10 mouse cellular contexts compared by ENCODE assay signal in the genomic region with DNA sequence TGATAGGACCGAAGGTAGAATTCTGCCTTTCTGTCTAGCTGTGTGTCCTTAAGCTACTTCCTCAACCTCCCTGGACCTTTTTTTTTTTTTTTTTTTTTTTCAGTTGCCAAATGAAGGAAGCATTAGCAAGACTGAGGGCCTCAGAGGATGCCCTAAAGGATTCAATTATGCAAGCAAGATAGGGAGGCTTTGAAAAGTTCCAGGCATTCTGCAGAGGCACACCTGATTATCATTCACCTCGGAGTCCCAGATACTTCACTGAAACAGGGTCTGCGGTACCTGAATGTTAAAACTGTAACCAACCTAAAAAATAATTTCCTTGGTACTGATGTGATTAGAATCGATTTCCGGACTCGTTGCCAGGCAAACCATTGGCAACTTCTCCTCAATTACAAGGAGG. TPM values are rescaled to one million over a fixed set of nuclear protein-coding genes. Genes with fewer than 3 reads are reported as not detected.
A peak's percentile ranks its signal among the peaks of the same experiment; 100 is the strongest.
DNase-seq lines count a peak whose midpoint lies in the region; ATAC-seq and TF ChIP-seq lines count a peak whose summit lies in the region.
"Had no signal": no experiment of that assay in that cellular context is flagged by ENCODE, and none has a peak within 500 bp of the region (broad histone marks: within the 10 kb centered on the region; RNA-seq: fewer than 3 reads in every experiment).

No protein-coding gene starts in this region.

- no peak for ATAC-seq in limb, embryonic 11.5 days (ENCODE audit: insufficient number of reproducible peaks, low FRiP score, low TSS enrichment, low read depth)
- ATAC-seq in stomach, embryonic 15.5 days (ENCODE audit: insufficient read depth, low FRiP score, low read depth), result no peak
- ATAC-seq: lung, postnatal 0 days had no signal

- no peak for TF ChIP-seq POLR2A in cerebellum, adult 2 months (IDR thresholded peaks at IDR 0.05; ENCODE audit: borderline replicate concordance, insufficient read depth, low read length)

- H3K4me1 ChIP-seq in cerebellum, adult 2 months (ENCODE audit: control insufficient read depth, insufficient read depth, low read length), result no peaks in the 10 kb centered on the region
- H3K4me1 ChIP-seq in limb, embryonic 11.5 days (ENCODE audit: control insufficient read depth, insufficient read depth, low read length), result no peaks in the 10 kb centered on the region
- H3K4me1 ChIP-seq in stomach, embryonic 15.5 days, result 0 out of 2 replicates have a peak, but pooled peaks cover 2% of the 10 kb centered on the region

- intact Hi-C loops in left cerebral cortex, adult 2 months (cut with DNase I), result loop anchor here (10.0 kb wide), 1 partner anchor 915 kb away; no protein-coding TSS in a partner anchor
- intact Hi-C loops in left cerebral cortex, postnatal 10 days (cut with DNase I), result loop anchor here (10.0 kb wide), 1 partner anchor 175 kb away; no protein-coding TSS in a partner anchor

- DNase-seq in cerebellum, adult 2 months, result no peak
- DNase-seq in cerebellum, adult 9-10 months, result no peak
- DNase-seq in left cerebral cortex, adult 2 months (ENCODE audit: extremely low spot score in 1 of 2, low spot score in 2 of 2), result no peak
- no peak for DNase-seq in left cerebral cortex, postnatal 10 days (ENCODE audit: extremely low spot score in 1 of 2, low spot score in 2 of 2)
- no peak for DNase-seq in limb, embryonic 11.5 days (ENCODE audit: low spot score)
- no peak for DNase-seq in cerebellum, postnatal 25 days
- DNase-seq in c-Kit-positive CD71-positive TER-119-positive erythroid progenitor cells, embryonic 14.5 days (ENCODE audit: low spot score), result no peak
- DNase-seq: heart, postnatal 4 days had no signal

- peak overlapping the region; percentile 7; the same call in 1 of the 2 replicates for H3K4me2 ChIP-seq in limb, embryonic 11.5 days (ENCODE audit: low read depth, severe bottlenecking)
- H3K4me2 ChIP-seq in stomach, embryonic 15.5 days, result no peak overlapping the region; the same call in 1 of the 2 replicates

- no peaks in the 10 kb centered on the region for H3K27me3 ChIP-seq in cerebellum, adult 2 months (ENCODE audit: control insufficient read depth, insufficient read depth, low read length)
- no peaks in the 10 kb centered on the region for H3K27me3 ChIP-seq in limb, embryonic 11.5 days (ENCODE audit: control insufficient read depth, insufficient read depth, low read length)
- no peaks in the 10 kb centered on the region for H3K27me3 ChIP-seq in stomach, embryonic 15.5 days (replicated peaks)

- H3K27ac ChIP-seq in cerebellum, adult 2 months (ENCODE audit: insufficient read depth, low read length), result no peak overlapping the region
- H3K27ac ChIP-seq in left cerebral cortex, adult 2 months, result no peak overlapping the region
- no peak overlapping the region for H3K27ac ChIP-seq in limb, embryonic 11.5 days (replicated peaks; ENCODE audit: low read depth, low read length)
- H3K27ac ChIP-seq in stomach, embryonic 15.5 days, result no peak overlapping the region

- no peak overlapping the region for H3K9ac ChIP-seq in limb, embryonic 11.5 days (ENCODE audit: low read length)
- no peak overlapping the region for H3K9ac ChIP-seq in stomach, embryonic 15.5 days

- no peaks in the 10 kb centered on the region for H3K9me3 ChIP-seq in limb, embryonic 11.5 days (ENCODE audit: control insufficient read depth, low read length)
- H3K9me3 ChIP-seq in stomach, embryonic 15.5 days, result no peaks in the 10 kb centered on the region

- H3K4me3 ChIP-seq in cerebellum, adult 2 months (replicated peaks; ENCODE audit: insufficient read depth, low read depth, low read length), result peak overlapping the region; percentile 52
- H3K4me3 ChIP-seq in left cerebral cortex, adult 2 months, result peak overlapping the region; percentile 44
- H3K4me3 ChIP-seq in limb, embryonic 11.5 days (ENCODE audit: low read depth, low read length), result no peak overlapping the region
- H3K4me3 ChIP-seq in stomach, embryonic 15.5 days (replicated peaks), result 0 out of 2 replicates have a peak overlapping the region, but pooled peaks have one; percentile 6

- TF ChIP-seq CTCF in cerebellum, adult 2 months (IDR thresholded peaks at IDR 0.05; ENCODE audit: borderline replicate concordance, insufficient read depth, low read depth, low read length), result no peak
- no peak for TF ChIP-seq CTCF in left cerebral cortex, adult 2 months (IDR thresholded peaks at IDR 0.05)

- WGBS in cerebellum, adult 2 months, result 36% methylated on average over 6 of the region's 6 CpGs
- 29% methylated on average over 6 of the region's 6 CpGs for WGBS in limb, embryonic 11.5 days
- WGBS in stomach, embryonic 15.5 days, result 22% methylated on average over 6 of the region's 6 CpGs

- no peaks in the 10 kb centered on the region for H3K36me3 ChIP-seq in limb, embryonic 11.5 days (ENCODE audit: control insufficient read depth, insufficient read depth, low read length)
- no peaks in the 10 kb centered on the region for H3K36me3 ChIP-seq in stomach, embryonic 15.5 days

RNA-seq across cellular contexts. Expression of a gene that starts 10.0 kb away (rescaled TPM):
- polyA plus RNA-seq in cerebellum, adult 2 months (2012; rRNA removed), result 170 and 184 TPM in 2 replicates
- total RNA-seq in left cerebral cortex, adult 2 months (2021), result 100 to 1,000 TPM; 239 to 240 TPM
- total RNA-seq in left cerebral cortex, postnatal 10 days (2021), result 100 to 1,000 TPM; 132 to 138 TPM
- 0.24 TPM in 1 of 2 replicates, not detected in the other for polyA plus RNA-seq in limb, embryonic 11.5 days (2014; fragmentation: Nextera tagmentation; extraction: Ambion mirVana)
- 7.2 and 7.5 TPM in 2 replicates for polyA plus RNA-seq in stomach, embryonic 15.5 days (2015; fragmentation: Nextera tagmentation; extraction: Ambion mirVana)

Comparison
In these comparisons a context has a peak if more than half of its experiments do, and no peak if none do; other contexts are left out.
1. RNA of a gene that starts 10.0 kb away (polyA plus RNA-seq): 170 to 184 TPM in cerebellum, adult 2 months; 7.2 to 7.5 TPM in stomach, embryonic 15.5 days and 0.24 TPM in limb, embryonic 11.5 days; every median in the first group is over 10 times any median in the second.